Mouse (Mus musculus) heart, adult 8-10 months (tissue): ENCODE data around the gene 1110059E24Rik. TPM values are rescaled to one million over a fixed set of nuclear protein-coding genes. Genes with fewer than 3 reads are reported as not detected.
A peak's percentile ranks its signal among the peaks of the same experiment; 100 is the strongest.
"Not testable (repeated sequence)": the region's sequence is repeated elsewhere in the genome, so short reads cannot be mapped to it uniquely, and the experiment has no call there.

ENCODE experiments used
- DNase-seq: peaks from one replicate; pipeline ENCODE4 v3.0.0; 2022; ENCODE audit warnings: low spot score
- total RNA-seq, 4 experiments: library from RNA; stranded (reverse); gene quantifications; 2 replicates each; pipeline ENCODE4 v1.2.4; 2022

1110059E24Rik gene
- 10 to 100 TPM; 12.5 to 14.2 (median 13.2) TPM for total RNA-seq

DNA sequence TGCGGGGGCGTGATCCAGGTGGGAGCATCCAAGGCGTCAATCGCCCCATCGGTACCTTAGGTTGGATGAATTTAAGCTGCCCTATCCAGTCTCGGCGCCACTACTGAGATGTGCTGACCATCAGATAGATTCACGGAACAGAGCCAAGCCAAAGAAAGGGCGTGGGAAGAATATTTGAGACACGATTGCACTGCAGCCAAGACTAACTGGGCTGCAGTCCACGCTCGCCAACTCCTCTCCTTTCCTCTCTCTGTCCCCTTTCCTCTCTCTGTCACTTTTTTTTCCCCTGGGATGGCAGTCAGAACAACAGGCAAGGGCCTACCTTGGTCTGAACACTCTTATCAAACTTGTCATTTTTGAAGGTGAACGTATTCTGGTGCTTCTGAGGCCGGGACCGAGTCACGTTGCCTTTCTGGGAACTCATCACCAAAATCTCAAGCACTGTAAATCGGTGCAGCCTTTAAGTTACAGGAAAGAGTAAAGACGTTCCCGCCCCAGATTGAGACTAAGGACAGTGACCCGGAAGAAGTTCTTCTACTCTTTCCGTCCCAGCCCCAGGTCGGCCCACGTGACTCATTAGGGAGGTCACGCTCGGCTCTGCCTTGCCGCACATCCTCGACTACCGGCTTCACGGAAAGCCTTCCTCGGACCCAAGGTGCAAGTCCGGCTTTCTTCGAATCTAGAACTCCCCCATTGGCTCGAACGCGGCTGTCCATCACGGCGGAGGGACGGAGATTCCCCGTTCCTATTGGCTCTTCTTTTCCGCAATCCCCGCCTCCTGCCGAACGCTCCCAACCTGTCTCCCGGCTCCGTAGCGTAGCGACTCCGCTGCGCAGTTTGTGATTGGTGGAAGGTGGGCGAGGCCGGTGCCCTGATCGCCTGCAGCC, at the start of gene 1110059E24Rik:
TSS of gene 1110059E24Rik (minus strand) at position 692 of the 887 bp plus-strand sequence.
- peak; percentile 98 for DNase-seq

DNA sequence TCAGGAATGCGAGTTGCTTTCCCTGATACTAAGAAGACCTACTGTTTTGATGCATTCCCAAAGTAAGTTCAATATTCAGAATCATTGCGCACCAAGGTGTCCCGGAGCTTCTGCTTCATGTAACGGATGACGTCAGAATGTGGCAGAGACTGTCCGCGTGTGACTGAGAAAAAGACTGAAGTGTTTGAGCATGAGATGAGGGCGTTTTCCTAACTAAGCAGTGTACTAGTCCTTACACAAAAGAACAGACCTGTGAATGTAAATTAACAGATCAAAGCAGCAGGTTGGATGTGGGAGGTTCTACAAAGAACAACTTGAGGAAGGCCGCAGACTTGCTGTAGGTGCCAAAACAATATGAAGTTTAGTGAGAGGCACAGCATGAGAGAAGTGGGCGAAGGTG, 28.2 kb upstream of the 1110059E24Rik start:
- no peak for DNase-seq

DNA sequence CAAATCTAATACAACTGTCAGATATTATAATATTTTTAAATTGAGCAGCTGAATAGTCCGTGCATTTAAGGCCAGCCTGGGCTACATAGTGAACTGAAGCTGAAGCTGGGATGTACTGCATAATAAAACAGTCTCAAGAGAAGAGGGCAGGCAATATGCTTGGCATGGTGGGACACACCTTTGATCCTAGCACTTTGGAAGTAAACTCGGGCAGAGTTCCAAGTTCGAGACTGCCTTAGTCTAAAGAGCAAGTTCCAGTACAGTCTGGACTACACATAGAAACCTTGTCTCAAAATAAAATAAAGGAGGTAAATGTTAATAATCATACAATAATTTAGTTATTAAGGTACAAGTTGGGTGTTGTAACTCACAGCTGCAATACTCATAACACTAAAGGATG, 27.3 kb upstream of the 1110059E24Rik start:
- no peak for DNase-seq

DNA sequence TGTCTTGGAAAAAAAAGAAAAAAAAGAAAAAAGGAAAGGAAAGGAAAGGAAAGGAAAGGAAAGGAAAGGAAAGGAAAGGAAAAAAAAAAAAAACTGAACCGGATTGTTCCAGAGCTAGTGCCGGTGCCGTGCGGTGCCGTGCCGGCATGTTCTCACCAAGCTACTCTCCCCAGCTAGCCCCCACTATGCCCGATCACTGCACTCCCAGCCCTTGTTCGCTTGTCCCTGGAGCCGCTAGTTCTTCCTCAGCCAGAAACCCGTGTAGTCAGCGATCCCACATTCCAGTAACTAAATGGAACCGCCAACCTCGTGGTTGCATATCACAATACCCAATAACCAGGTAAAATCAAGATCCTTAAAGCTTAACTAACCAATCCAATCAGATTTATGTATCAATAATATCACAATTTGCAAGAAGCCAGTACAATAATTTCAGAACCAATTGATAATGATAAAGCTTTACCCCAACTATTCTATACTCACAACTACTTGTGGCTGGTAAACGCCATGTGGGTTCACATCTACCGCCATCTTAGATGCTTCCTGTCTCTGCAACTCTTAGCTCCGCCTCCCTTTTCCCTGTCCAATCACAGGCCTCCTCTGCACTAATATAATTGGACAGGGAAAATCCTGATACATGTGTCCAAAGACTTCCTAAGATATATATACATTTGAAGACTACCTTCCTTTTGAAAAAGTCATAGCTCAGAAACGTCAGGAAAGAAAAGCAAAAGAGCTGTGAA, 21.7 kb upstream of the 1110059E24Rik start:
- no peak for DNase-seq

DNA sequence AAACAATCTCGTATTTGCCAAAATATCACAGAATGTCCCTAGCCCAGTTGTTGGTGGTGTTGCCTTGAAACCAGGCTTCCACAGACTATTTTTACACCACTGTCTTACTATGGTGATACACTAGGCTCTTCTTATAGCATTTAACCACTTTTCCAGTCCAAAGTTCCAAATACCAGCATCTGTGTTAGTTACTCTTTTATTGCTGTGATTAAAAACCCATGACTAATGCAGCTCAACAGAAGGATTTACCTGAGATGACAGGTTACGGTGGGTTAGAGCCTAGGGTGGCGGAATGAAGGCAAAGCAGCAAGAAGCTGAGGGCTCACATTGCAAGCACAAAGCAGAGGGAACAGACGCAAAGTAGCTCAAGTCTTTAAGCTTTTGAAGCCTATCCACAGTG, 16.9 kb upstream of the 1110059E24Rik start:
- no peak for DNase-seq

DNA sequence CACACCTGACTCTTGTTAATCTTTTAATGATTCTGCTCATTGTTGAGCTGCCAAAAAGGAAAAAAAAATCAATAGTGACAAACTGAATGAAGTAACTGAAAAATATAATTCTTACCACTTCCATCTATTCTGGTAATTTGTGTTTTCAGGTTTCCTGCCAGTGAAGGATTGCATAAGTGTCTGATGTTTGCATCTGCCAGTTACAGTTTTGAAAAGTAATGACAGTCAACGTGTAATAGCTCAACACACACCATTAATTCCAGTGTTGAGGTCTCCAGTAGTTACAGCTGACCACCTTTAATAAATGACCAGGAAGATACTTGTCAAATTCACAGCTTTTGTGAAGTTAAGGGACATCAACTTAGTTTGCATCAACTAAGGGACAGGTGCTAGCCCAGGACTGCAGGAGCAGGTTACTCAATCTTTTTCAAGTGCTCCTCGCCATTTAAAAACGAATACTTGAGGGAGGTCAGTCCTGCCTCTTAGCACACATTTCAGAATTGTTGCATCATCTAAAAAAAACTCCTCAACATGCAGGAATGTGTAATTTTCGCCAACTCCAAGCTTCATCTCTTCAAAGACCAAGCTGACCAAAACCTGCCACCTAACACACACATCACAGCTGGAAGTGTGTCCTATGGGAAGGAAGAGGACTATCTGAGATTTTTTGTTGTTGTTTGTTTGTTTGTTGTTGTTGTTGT, 11.1 kb upstream of the 1110059E24Rik start:
- DNase-seq, result no peak

DNA sequence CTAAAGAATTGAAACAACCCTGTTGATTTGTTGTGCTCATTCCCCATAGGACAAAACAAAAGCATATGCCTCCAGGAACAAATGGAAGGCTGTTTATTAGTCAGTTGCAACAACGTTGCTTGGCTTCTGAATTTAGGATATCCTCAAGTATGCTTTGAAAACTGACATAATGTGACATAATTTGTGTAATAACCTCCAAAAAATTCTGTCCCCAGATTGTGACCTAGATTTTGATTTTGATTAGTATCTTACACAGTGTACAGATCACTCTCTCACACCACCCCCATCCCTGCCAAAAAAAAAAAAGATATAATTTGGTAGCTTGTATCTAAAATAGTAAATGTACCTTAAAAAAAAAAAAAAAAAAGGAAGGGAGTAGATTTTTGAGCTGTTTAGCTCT, 8.0 kb upstream of the 1110059E24Rik start:
- no peak for DNase-seq

DNA sequence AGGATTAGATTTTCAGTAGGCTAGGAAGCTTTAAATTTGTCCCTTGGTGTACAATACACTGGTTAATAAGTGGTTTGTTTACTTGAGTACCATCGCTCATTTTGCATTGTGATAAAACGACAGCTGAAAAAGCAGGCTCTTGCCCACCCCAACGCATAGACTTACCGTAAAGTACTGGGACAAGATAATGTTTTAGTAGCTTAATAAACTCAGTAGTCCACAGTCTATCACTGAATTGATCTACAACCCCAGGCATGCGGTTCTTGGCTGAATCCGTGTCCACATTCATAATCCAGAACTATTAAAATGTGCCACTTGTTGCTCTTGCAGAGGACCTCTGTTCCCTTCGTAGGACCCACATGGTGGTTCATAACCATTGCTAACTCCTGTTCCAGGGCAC, 2.0 kb upstream of the 1110059E24Rik start:
- no peak for DNase-seq

DNA sequence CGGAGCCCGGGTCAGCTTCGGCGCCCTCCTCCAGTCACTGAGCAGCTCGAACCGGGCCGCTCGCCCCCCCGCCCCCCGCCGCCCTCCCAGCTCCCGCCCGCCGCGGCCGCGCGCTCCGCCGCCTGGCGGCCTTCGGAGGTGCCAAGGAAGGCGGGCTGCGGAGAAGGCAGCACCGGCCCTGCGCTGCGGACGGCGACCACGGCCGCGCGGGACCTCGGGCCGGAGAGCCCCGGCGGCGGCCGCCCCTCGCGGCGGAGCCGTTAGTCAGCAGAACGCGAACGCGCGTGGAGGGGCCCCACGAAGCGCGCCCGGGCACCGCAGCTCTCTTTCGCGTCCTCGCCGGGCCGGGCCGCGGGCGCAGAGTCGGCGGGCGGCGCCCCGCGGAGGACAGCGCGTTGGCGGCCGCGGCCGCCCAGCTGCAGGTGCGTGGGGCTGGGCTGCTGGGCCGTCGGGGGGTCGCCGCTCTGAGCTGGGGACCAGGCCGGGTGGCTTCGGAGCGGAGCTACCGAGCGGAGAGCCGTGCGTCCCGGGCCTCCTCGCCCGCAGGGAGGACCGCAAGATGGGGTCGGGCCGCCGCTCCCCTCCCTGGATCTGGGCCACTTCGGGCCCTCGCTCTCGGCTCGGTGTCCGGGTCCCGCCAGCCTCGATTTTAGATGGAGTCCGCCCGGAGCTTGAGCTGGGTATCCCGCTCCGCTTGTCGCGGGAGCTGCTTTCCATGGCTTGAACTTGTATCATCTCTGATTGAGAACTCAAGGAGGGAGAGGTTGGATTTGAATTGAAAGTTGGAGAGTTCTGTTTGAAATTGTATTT, 601 bp upstream of the 1110059E24Rik start, which contains the start of gene Abhd17b:
TSS of gene Abhd17b (plus strand) at position 14 of the 810 bp plus-strand sequence.
- DNase-seq, result no peak

DNA sequence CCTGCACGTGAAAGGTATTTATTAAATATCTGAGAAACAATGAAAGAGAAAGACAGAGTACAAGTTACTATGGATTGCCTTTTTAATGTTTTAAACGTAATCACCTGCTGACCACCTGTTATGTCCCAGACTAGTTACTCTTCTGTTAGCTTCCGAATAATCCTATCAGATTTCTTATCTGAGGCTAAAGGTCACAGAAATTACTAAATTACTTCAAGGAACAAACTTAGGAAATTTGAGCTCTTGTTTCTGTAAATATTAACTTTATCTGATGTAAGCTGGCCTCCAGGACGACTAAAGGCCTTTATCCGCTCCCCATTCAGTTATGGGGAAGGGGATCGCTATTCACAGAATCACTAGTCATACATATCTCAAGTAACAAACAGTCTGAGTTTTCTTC, 1.1 kb downstream of the 1110059E24Rik start:
- DNase-seq, result no peak

DNA sequence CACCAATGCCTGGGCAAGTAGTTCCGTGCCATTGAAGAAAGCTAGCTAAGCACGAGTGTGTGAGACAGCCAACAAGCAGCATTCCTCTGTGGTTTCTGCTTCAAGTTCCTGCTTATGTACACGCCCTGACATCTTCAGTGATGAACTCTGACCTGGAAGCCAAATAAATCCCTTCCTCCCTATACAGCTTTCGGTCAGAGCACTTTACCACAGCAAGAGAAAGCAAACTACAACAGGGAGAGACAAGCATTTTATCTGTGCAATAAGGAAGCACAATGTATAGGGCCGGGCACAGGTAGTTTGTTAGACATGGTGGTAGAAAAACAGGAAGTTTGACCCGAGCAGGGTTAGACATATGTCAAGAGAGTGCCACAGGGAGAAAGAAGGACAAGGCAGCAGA, 6.6 kb downstream of the 1110059E24Rik start:
- no peak for DNase-seq

DNA sequence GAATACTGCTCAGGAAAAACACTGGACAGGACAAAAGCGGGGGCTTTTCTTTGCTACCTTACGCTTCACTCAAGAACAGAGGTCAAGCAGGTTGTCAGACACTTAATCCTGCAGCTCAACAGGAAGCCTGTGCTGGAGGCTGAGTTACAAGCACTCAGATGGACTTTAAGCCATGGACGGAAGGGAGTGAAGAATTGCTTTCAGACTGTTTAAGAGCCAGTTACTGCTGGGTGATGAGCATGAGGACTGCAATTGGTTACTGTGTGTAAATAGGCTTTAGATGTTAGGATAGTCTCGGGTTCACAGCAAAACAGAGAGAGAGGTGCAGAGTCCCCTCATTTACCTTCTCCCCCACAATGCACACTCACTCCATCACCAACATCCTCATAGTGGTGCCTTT, 7.5 kb downstream of the 1110059E24Rik start:
- DNase-seq, result no peak

DNA sequence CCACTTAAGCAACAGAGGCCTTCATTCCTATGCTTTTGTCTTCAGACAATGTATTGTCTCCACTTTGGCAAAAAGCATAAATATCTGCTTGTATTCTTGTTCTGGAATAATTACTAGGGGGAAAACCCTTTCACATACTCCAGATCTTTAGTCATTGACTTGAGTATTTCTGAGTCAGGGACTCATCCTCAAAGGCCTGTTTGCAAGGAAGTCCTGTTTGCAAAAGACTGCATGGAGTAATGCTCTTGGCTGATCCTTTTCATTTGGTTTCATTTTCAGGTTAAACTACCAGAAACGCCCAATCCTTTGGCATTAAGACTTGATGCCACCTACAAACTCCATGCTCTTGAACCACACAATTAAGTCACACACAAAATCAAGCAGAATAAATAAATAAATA, 8.8 kb downstream of the 1110059E24Rik start:
- no peak for DNase-seq

DNA sequence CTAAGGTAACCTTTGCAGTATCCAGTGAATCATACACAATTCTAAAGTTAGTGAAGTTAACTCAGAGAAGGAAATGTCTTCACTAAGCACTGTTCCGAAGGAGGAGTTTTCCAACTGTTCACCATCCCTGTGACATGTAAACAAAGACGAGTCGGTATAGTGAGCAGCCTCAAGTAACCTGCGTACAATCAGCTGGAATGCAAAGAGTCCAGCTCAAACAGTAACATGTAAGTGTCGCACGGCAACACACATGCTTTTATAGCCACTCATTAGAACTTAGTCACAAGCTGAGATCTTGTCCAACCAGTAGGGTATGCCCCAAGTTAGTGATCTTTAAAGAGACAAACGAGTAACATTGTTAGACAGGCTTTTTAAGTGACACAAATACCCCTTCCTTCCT, 15.1 kb downstream of the 1110059E24Rik start:
- DNase-seq, result no peak

DNA sequence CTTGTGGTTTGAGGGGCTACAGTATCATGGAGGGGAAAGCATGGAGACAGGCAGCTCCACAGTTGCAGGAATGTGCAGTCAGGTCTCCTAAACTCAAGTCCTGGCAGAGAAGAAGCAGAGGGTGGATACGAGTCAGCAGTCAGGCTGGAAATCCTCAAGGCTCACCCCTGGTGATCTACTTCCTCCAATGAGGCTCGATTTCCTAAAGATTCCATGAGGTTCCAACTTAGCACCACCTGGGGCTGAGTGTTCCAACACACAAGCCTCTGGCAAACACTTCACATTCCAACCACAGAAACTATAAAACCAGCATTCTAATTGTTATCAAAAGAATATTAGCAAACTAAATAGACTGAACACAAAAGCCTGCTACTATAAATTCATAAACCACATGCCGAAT, 15.9 kb downstream of the 1110059E24Rik start:
- no peak for DNase-seq

DNA sequence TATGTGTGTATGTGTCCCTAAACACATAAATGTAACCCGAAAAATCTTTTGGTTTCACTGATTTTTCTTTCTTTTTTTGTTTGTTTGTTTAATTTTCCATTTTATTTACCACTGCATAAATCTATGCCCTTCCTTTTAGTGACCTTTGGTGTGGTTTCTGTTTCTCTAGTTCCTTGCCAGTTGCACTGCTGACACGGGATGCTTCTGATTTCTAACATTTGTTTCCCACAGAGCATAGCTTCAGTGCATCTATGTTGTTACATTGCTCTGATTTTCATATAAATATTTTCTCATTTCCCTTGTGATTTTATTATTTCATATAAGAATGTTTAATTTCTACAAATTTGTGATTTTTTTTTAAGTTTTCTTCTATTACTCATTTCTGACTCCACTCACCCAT, 17.4 kb downstream of the 1110059E24Rik start:
- no peak for DNase-seq

DNA sequence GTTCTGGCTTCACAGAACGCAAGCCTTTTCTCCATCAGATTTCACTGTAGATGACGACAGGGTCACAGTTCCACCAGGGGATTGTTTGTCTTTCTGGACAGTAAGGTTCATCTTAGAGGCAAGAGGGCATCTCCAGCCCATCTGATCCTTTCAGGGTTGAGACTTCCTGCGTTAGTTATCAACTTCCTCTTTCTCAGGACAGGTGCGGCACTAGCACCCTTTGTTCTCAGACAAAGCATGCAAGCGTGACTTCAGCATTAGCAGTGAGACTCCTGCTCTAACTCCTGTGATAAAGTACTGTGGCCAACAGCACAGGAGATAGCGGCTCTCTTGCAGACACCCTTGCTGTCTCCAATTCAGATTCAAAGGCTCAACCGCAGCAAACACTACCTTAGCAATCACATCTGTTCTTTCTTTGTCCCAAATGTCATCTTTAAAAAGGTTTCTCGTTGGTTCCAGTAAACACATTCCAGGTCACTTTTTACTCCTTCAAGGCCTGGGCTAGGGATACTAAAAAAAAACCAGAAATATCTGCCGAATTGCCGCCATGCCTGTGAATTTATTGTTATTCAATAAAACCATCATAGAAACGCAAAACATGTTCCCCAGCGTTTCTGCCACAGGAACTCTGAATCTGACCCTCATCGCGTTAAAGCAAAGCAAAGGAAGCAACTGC, 22.0 kb downstream of the 1110059E24Rik start:
- no peak for DNase-seq

DNA sequence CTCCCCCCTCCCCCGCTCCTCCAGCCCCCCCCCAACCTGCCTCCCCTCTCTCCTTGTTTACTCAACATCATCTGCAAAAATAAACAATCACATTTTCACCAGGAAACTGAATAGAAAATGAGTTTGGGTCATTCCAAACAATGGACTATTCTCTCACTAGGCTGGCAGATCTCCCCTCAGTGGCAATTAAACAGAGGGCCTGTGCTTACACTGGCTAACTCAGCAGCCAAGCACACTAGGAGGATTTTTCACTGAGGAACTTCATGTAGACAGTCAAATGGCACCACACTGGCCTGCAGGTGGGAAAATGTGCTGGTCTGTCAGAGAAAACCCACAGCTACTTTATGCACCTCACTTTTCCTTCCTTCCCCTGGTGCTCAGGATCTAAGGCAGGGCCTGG, 23.3 kb downstream of the 1110059E24Rik start:
- DNase-seq, result no peak

DNA sequence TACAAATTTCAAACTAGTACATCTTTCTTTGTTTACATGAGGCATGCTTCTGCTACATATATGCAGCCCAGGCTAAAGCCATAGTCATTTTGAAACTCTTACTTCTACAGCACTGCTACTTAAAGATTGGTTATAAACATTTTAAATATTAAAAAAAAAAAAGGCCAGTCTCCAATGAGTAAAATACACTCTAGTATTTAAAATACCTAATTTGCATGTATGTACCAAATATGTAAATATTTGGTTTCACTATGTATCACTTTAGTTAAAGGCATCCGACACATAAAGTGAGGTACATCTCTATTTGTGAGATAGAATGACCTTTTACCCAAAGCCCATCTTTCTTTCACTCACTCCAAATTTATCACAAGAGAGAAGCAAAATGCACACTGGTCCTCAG, 23.7 kb downstream of the 1110059E24Rik start:
- no peak for DNase-seq

DNA sequence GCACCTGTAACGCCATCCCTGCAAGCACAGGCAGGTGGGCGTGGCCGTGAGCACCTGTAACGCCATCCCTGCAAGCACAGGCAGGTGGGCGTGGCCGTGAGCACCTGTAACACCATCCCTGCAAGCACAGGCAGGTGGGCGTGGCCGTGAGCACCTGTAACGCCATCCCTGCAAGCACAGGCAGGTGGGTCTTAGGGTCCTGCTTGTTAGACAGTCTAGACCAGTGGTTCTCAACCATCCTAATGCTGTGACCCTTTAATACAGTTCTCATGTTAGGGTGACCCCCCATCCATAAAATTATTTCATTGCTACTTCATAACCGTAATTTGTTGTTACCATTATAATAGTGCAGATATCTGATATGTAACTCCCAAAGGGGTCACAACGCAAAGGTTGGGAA, 24.3 kb downstream of the 1110059E24Rik start:
- DNase-seq, result not testable (repeated sequence)
